Mouse (Mus musculus): Measurements from ENCODE around the gene Tmem273.

The Tmem273 gene

GRCm38 (mm10) chr14:32858941-32859510, 73.3 kb downstream of the Tmem273 start:
- no peak for DNase-seq (ENCODE audit: low read depth, low spot score)

GRCm38 (mm10) chr14:32859831-32860569, 74.2 kb downstream of the Tmem273 start:
- peak; percentile 18 for DNase-seq (ENCODE audit: low read depth, low spot score)

GRCm38 (mm10) chr14:32861149-32861581, 75.4 kb downstream of the Tmem273 start:
- no peak for DNase-seq (ENCODE audit: low read depth, low spot score)

- DNase-seq (ENCODE audit: low read depth, low spot score), result no peak
Measured at GRCm38 (mm10) chr14:32861656-32862055, 75.9 kb downstream of the Tmem273 start.

- no peak for DNase-seq (ENCODE audit: low read depth, low spot score)
Measured at GRCm38 (mm10) chr14:32865331-32865730, 79.6 kb downstream of the Tmem273 start.

Data from ES-CJ7 (cell line).